Mouse (Mus musculus) ES-E14 (cell line): ENCODE measurements around the gene Sdad1. TPM values are rescaled to one million over a fixed set of nuclear protein-coding genes. Genes with fewer than 3 reads are reported as not detected.

ENCODE experiments used
- DNase-seq: peaks from one replicate; pipeline ENCODE4 v3.0.0-alpha.2; 2013; ENCODE audit warnings: low read depth, low spot score
- H3K27ac ChIP-seq: 2 replicates; pipeline ENCODE4 v1.5.1; 2012; ENCODE audit warnings: low read depth, mild to moderate bottlenecking, low read length, moderate library complexity, mixed read lengths; ENCODE audit not compliant: poor library complexity, insufficient read depth, severe bottlenecking
- H3K36me3 ChIP-seq: 2 replicates; pipeline ENCODE4 v1.6.1; 2012; ENCODE audit warnings: mild to moderate bottlenecking, low read length, moderate library complexity, mixed read lengths; ENCODE audit not compliant: control insufficient read depth, poor library complexity, insufficient read depth, severe bottlenecking
- H3K4me1 ChIP-seq, 2 experiments: fragments of 150-350 bp in 1 of 2; sonication (generic) in 1 of 2; 2 replicates each; pipeline ENCODE4 v1.6.1; 2012; ENCODE audit warnings: low read length in 2 of 2, mild to moderate bottlenecking in 1 of 2, mixed read lengths in 1 of 2; ENCODE audit not compliant: control insufficient read depth in 2 of 2, insufficient read depth in 2 of 2, poor library complexity in 1 of 2
- H3K4me3 ChIP-seq, 2 experiments: fragments of 150-350 bp in 1 of 2; sonication (generic) in 1 of 2; 2 replicates each; pipeline ENCODE4 v1.5.1; 2012; ENCODE audit warnings: low read length in 2 of 2, low read depth in 1 of 2, mild to moderate bottlenecking in 1 of 2, mixed read lengths in 1 of 2; ENCODE audit not compliant: insufficient read depth in 1 of 2, poor library complexity in 1 of 2, severe bottlenecking in 1 of 2
- H3K9ac ChIP-seq: 2 replicates; pipeline ENCODE4 v1.6.1; 2012; ENCODE audit warnings: low read depth, mild to moderate bottlenecking, low read length, mixed read lengths; ENCODE audit not compliant: poor library complexity, insufficient read depth, severe bottlenecking
- H3K9me3 ChIP-seq: fragments of 150-350 bp; sonication (generic); 2 replicates; pipeline ENCODE4 v1.6.1; 2012; ENCODE audit warnings: low read depth, mild to moderate bottlenecking, low read length; ENCODE audit not compliant: control insufficient read depth, insufficient read depth
- CHD2 ChIP-seq: IDR thresholded peaks from 2 replicates; pipeline ENCODE4 v1.6.1; 2014; ENCODE audit warnings: mild to moderate bottlenecking, low read depth, low read length, inconsistent platforms
- HCFC1 ChIP-seq: IDR thresholded peaks from 2 replicates; pipeline ENCODE4 v1.6.1; 2012; ENCODE audit warnings: low read length, inconsistent platforms, borderline replicate concordance; ENCODE audit not compliant: insufficient read depth
- MAFK ChIP-seq: IDR thresholded peaks from 2 replicates; pipeline ENCODE4 v1.6.1; 2014; ENCODE audit warnings: mild to moderate bottlenecking, low read depth, low read length, inconsistent platforms; ENCODE audit not compliant: insufficient read depth
- ZC3H11A ChIP-seq: IDR thresholded peaks from 2 replicates; pipeline ENCODE4 v1.6.1; 2012; ENCODE audit warnings: low read depth, mild to moderate bottlenecking, inconsistent platforms, low read length, borderline replicate concordance
- ZNF384 ChIP-seq: IDR thresholded peaks from 2 replicates; pipeline ENCODE4 v1.6.1; 2012; ENCODE audit warnings: low read depth, low read length, inconsistent platforms
- in situ Hi-C, 2 experiments: fragments of 600-800 bp; cut with MboI; formaldehyde crosslinking; loops; one replicate each; pipeline ENCODE4 v1.15.1; 2025; ENCODE audit warnings: low sequenced_read_pairs in 2 of 2, inconsistent platforms in 1 of 2; ENCODE audit not compliant: unreplicated experiment in 2 of 2
- total RNA-seq: library from RNA; depleted of rRNA; stranded (reverse); fragments of 300-350 nt; gene quantifications from 2 replicates; pipeline ENCODE4 v1.2.3, GENCODE M21; 2012

The Sdad1 gene
- total RNA-seq, 1 experiment, result 63.9 TPM

DNA sequence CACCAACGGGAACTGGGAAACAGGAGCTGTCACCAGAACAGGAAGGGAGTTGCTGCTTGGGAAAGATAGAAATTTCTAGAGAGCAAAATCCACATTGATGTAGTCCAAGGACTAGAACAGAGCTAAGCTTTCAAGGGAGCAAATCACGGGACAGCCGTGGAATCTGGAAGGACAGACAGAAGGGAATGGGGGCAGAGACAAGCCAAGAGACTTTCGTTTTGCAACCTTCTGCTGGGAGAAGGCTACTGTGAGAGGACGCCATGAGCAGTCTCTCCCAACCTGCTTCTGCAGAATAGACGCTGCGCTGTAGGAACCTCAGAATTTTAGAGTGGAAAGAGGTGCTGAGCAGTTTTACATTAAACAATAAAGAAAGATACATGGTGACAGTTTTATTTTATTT lies 39.5 kb upstream of the Sdad1 start:
- in situ Hi-C loops, result no loop called here
- Histone ChIP-seq H3K27ac (no peak overlapping the region), H3K9ac (no peak overlapping the region), H3K4me1 (peaks cover 0 to 3% of the 10 kb centered on the region in 2 experiments; a peak in 2 of 4 replicates), H3K36me3 (no peaks in the 10 kb centered on the region), H3K9me3 (no peaks in the 10 kb centered on the region), H3K4me3 (no peak overlapping the region)
- TF ChIP-seq HCFC1 (no peak), MAFK (no peak), ZNF384 (no peak), ZC3H11A (no peak), CHD2 (no peak)
- DNase-seq, result no peak

DNA sequence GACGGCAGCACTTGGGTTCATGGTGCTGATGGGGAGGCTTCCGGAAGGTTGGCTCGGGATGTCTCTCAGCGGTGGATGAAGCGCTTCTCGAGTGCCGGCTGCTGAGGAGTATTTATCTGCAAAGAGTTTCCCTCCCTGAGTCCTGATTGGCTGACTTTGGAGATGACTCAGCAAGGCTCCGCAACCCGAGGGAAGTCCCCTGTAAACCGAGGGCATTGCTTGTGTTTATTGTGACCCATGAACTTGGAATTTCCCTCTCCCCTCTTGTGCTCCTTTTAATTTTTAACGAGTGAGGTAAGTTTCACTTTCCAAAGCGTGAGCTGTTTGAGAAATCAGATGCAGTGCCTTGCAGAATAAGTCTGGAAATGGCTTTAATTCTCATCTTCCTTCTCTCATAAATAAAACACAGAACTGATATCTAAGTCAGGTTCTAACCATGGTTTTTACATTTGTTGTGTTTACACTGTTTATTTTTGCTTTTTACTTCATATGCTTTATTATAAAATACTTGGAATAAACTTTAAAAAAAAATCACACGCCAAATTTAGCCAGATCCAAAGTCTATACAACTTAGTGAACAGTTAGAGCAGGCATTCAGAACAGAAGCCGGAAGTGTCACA lies 38.6 kb upstream of the Sdad1 start, which contains the start of gene Cxcl10:
Cxcl10 (minus strand) TSS at position 96 of the 620 bp plus-strand sequence.
- Histone ChIP-seq H3K9me3 (no peaks in the 10 kb centered on the region), H3K27ac (no peak within 1 kb of the TSS), H3K4me3 (no peak within 1 kb of the TSS), H3K4me1 (peaks cover 0 to 3% of the 10 kb centered on the region in 2 experiments; a peak in 2 of 4 replicates), H3K9ac (no peak within 1 kb of the TSS), H3K36me3 (no peaks in the 10 kb centered on the region)
- peak; percentile 31 for DNase-seq
- TF ChIP-seq CHD2, result no peak
- peak; percentile 81 for TF ChIP-seq MAFK
- in situ Hi-C loops, result no loop called here

DNA sequence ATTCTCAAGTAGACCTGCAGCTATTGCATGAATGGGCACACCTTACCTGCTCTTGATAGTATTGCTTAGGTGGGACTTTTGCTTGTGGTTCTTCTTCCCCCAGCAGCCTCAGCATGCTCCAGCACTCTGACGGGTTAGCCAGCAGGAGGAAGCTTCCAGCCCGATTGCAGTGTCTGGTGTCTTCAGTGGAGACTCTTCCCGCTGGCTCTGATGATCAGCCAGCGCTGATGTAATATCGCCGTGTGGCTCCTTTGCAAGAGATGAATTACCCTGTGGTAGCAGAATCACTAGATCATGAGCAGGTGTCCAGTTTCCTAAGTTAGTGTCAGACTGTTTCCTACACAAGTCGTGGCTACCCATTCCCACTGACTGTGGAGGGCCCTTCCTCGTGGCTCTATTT lies 34.7 kb upstream of the Sdad1 start:
- Histone ChIP-seq H3K9me3 (no peaks in the 10 kb centered on the region), H3K36me3 (no peaks in the 10 kb centered on the region), H3K9ac (no peak overlapping the region), H3K4me3 (no peak overlapping the region), H3K4me1 (peaks cover 0 to 2% of the 10 kb centered on the region in 2 experiments; a peak in 2 of 4 replicates), H3K27ac (no peak overlapping the region)
- DNase-seq, result no peak
- TF ChIP-seq ZNF384 (no peak), ZC3H11A (no peak), MAFK (no peak), CHD2 (no peak), HCFC1 (no peak)
- in situ Hi-C loops, result no loop called here

DNA sequence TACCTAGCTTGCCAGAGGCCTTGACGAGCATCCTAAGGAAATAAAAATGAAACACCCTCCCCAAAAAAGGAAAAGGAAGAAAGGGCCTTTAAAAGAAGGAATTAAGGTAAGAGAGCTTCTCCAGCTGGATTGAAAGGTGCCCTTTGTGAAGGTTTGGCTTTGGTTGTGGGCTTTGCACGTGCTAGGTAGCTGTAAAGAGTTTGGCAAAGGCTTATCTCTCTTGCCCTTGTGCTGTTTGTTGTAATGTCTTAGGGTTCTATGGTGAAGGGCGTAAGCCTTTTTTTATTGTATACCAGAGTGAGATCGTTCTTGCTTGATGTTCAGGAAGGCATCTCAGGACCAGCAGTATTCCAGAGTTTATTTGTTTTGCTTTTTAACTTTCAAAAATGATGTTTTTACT lies 30.3 kb upstream of the Sdad1 start:
- no peak for DNase-seq
- in situ Hi-C loops, result no loop called here
- no peak overlapping the region for H3K4me3 ChIP-seq
- no peaks in the 10 kb centered on the region for H3K36me3 ChIP-seq
- no peak overlapping the region for H3K27ac ChIP-seq
- no peaks in the 10 kb centered on the region for H3K4me1 ChIP-seq
- no peak for TF ChIP-seq ZC3H11A
- no peak for TF ChIP-seq HCFC1
- no peak for TF ChIP-seq ZNF384
- no peak overlapping the region for H3K9ac ChIP-seq
- no peaks in the 10 kb centered on the region for H3K9me3 ChIP-seq

DNA sequence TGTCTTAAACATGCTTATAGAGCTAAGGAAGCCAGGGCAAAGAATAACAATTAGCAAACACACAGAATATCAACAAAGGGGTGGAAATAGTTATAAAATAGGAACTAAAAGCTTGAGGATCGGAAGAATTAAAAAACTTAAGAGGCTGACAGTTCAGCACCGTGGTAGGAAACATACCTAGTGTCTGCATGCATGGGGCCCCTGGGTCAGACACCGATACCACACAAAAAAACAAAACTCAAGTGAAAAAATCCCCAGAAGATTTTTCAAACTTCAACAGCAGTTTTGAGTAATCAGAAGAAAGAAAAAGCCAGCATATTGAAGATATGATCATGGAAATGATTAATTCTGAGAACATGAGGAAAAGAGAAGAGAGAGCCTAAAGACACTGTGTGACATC lies 26.5 kb upstream of the Sdad1 start:
- Histone ChIP-seq H3K9me3 (no peaks in the 10 kb centered on the region), H3K27ac (no peak overlapping the region), H3K9ac (no peak overlapping the region), H3K36me3 (no peaks in the 10 kb centered on the region), H3K4me1 (peaks cover 0 to 2% of the 10 kb centered on the region in 2 experiments; a peak in 1 of 4 replicates), H3K4me3 (no peak overlapping the region)
- TF ChIP-seq HCFC1 (no peak), ZC3H11A (no peak), CHD2 (no peak), MAFK (no peak), ZNF384 (no peak)
- in situ Hi-C loops, result no loop called here
- no peak for DNase-seq
